Mouse (Mus musculus) lung, postnatal 14 days (tissue): ENCODE results near the gene A530084C06Rik.

Experiments
- DNase-seq: peaks from one replicate; pipeline ENCODE4 v3.0.0; 2021

The A530084C06Rik gene

GRCm38 (mm10) chr13:31534726-31535125 is 24.4 kb downstream of the A530084C06Rik start:
- no peak for DNase-seq

GRCm38 (mm10) chr13:31531651-31532061 is 27.5 kb downstream of the A530084C06Rik start:
- no peak for DNase-seq

- no peak for DNase-seq
These were observed 27.9 kb downstream of the A530084C06Rik start for GRCm38 (mm10) chr13:31531186-31531585.

- no peak for DNase-seq
These were observed 34.2 kb downstream of the A530084C06Rik start for GRCm38 (mm10) chr13:31524976-31525375.

GRCm38 (mm10) chr13:31518971-31519370 is 40.2 kb downstream of the A530084C06Rik start:
- no peak for DNase-seq

GRCm38 (mm10) chr13:31518411-31518886 is 40.7 kb downstream of the A530084C06Rik start:
- peak; percentile 66 for DNase-seq

GRCm38 (mm10) chr13:31515261-31515660 is 43.9 kb downstream of the A530084C06Rik start:
- no peak for DNase-seq

- DNase-seq: no peak
These were observed 52.5 kb downstream of the A530084C06Rik start for GRCm38 (mm10) chr13:31506494-31507167.
